Mouse (Mus musculus): Measurements from ENCODE around the gene Vash1. TPM values are rescaled to one million over a fixed set of nuclear protein-coding genes. Genes with fewer than 3 reads are reported as not detected.

The Vash1 gene
- polyA plus RNA-seq, 1 experiment from 2014 or later, result 6.8 TPM

GRCm38 (mm10) chr12:86687445-86687955, 9.0 kb downstream of the Vash1 start:
- Histone ChIP-seq H3K36me3 (ENCODE audit: control insufficient read depth, insufficient read depth, low read length) (no peaks in the 10 kb centered on the region), H3K4me2 (ENCODE audit: low read depth, low read length) (no peak overlapping the region), H3K9ac (ENCODE audit: low read length) (no peak overlapping the region), H3K4me1 (ENCODE audit: control insufficient read depth, insufficient read depth, low read length) (peaks cover 1% of the 10 kb centered on the region), H3K27me3 (ENCODE audit: control insufficient read depth, insufficient read depth, low read length) (no peaks in the 10 kb centered on the region), H3K4me3 (replicated peaks; ENCODE audit: low read length) (no peak overlapping the region), H3K9me3 (replicated peaks; ENCODE audit: control insufficient read depth, low read length) (no peaks in the 10 kb centered on the region), H3K27ac (ENCODE audit: low read length) (peak overlapping the region; percentile 16; the same call in 1 of the 2 replicates)
- no peak for ATAC-seq (ENCODE audit: insufficient read depth, low FRiP score)
- 66% methylated on average over 4 of the region's 4 CpGs for WGBS

GRCm38 (mm10) chr12:86687971-86688573, 9.6 kb downstream of the Vash1 start:
- Histone ChIP-seq H3K36me3 (ENCODE audit: control insufficient read depth, insufficient read depth, low read length) (no peaks in the 10 kb centered on the region), H3K4me1 (ENCODE audit: control insufficient read depth, insufficient read depth, low read length) (peaks cover 7% of the 10 kb centered on the region), H3K9ac (ENCODE audit: low read length) (no peak overlapping the region), H3K9me3 (replicated peaks; ENCODE audit: control insufficient read depth, low read length) (no peaks in the 10 kb centered on the region), H3K4me3 (replicated peaks; ENCODE audit: low read length) (no peak overlapping the region), H3K27ac (ENCODE audit: low read length) (no peak overlapping the region), H3K27me3 (ENCODE audit: control insufficient read depth, insufficient read depth, low read length) (no peaks in the 10 kb centered on the region), H3K4me2 (ENCODE audit: low read depth, low read length) (no peak overlapping the region)
- 77% methylated on average over 4 of the region's 4 CpGs for WGBS
- 0 out of 2 replicates have a peak, but pooled peaks have one; percentile 24 for ATAC-seq (ENCODE audit: insufficient read depth, low FRiP score)

GRCm38 (mm10) chr12:86688917-86689316, 10.4 kb downstream of the Vash1 start:
- no peak for ATAC-seq (ENCODE audit: insufficient read depth, low FRiP score)
- no peaks in the 10 kb centered on the region for H3K27me3 ChIP-seq (ENCODE audit: control insufficient read depth, insufficient read depth, low read length)
- no peak overlapping the region for H3K27ac ChIP-seq (ENCODE audit: low read length)
- H3K4me3 ChIP-seq (replicated peaks; ENCODE audit: low read length), result no peak overlapping the region
- H3K4me1 ChIP-seq (ENCODE audit: control insufficient read depth, insufficient read depth, low read length), result peaks cover 8% of the 10 kb centered on the region
- H3K36me3 ChIP-seq (ENCODE audit: control insufficient read depth, insufficient read depth, low read length), result no peaks in the 10 kb centered on the region
- 95% methylated on average over 27 of the region's 27 CpGs for WGBS
- no peak overlapping the region for H3K9ac ChIP-seq (ENCODE audit: low read length)
- H3K9me3 ChIP-seq (replicated peaks; ENCODE audit: control insufficient read depth, low read length), result no peaks in the 10 kb centered on the region
- H3K4me2 ChIP-seq (ENCODE audit: low read depth, low read length), result no peak overlapping the region

- Histone ChIP-seq H3K4me1 (ENCODE audit: control insufficient read depth, insufficient read depth, low read length) (peaks cover 8% of the 10 kb centered on the region), H3K9me3 (replicated peaks; ENCODE audit: control insufficient read depth, low read length) (no peaks in the 10 kb centered on the region), H3K4me3 (replicated peaks; ENCODE audit: low read length) (no peak overlapping the region), H3K27me3 (ENCODE audit: control insufficient read depth, insufficient read depth, low read length) (no peaks in the 10 kb centered on the region), H3K9ac (ENCODE audit: low read length) (no peak overlapping the region), H3K27ac (ENCODE audit: low read length) (no peak overlapping the region), H3K4me2 (ENCODE audit: low read depth, low read length) (no peak overlapping the region), H3K36me3 (ENCODE audit: control insufficient read depth, insufficient read depth, low read length) (no peaks in the 10 kb centered on the region)
- 79% methylated on average over 12 of the region's 12 CpGs for WGBS
- no peak for ATAC-seq (ENCODE audit: insufficient read depth, low FRiP score)
Observed at GRCm38 (mm10) chr12:86690700-86691485, 12.4 kb downstream of the Vash1 start.

GRCm38 (mm10) chr12:86692471-86693356, 14.2 kb downstream of the Vash1 start:
- H3K9me3 ChIP-seq (replicated peaks; ENCODE audit: control insufficient read depth, low read length), result no peaks in the 10 kb centered on the region
- ATAC-seq (ENCODE audit: insufficient read depth, low FRiP score), result no peak
- no peak overlapping the region for H3K9ac ChIP-seq (ENCODE audit: low read length)
- H3K4me1 ChIP-seq (ENCODE audit: control insufficient read depth, insufficient read depth, low read length), result peaks cover 8% of the 10 kb centered on the region
- 0 out of 2 replicates have a peak overlapping the region, but pooled peaks have one; percentile 17 for H3K27ac ChIP-seq (ENCODE audit: low read length)
- no peaks in the 10 kb centered on the region for H3K36me3 ChIP-seq (ENCODE audit: control insufficient read depth, insufficient read depth, low read length)
- WGBS, result 52% methylated on average over 5 of the region's 5 CpGs
- no peaks in the 10 kb centered on the region for H3K27me3 ChIP-seq (ENCODE audit: control insufficient read depth, insufficient read depth, low read length)
- H3K4me2 ChIP-seq (ENCODE audit: low read depth, low read length), result no peak overlapping the region
- no peak overlapping the region for H3K4me3 ChIP-seq (replicated peaks; ENCODE audit: low read length)

GRCm38 (mm10) chr12:86693389-86693788, 14.9 kb downstream of the Vash1 start:
- Histone ChIP-seq H3K27me3 (ENCODE audit: control insufficient read depth, insufficient read depth, low read length) (no peaks in the 10 kb centered on the region), H3K4me1 (ENCODE audit: control insufficient read depth, insufficient read depth, low read length) (peaks cover 8% of the 10 kb centered on the region), H3K4me3 (replicated peaks; ENCODE audit: low read length) (no peak overlapping the region), H3K27ac (ENCODE audit: low read length) (no peak overlapping the region), H3K9ac (ENCODE audit: low read length) (no peak overlapping the region), H3K36me3 (ENCODE audit: control insufficient read depth, insufficient read depth, low read length) (no peaks in the 10 kb centered on the region), H3K4me2 (ENCODE audit: low read depth, low read length) (no peak overlapping the region), H3K9me3 (replicated peaks; ENCODE audit: control insufficient read depth, low read length) (no peaks in the 10 kb centered on the region)
- ATAC-seq (ENCODE audit: insufficient read depth, low FRiP score), result no peak

GRCm38 (mm10) chr12:86694441-86694840, 15.9 kb downstream of the Vash1 start:
- H3K27ac ChIP-seq (ENCODE audit: low read length), result no peak overlapping the region
- H3K27me3 ChIP-seq (ENCODE audit: control insufficient read depth, insufficient read depth, low read length), result no peaks in the 10 kb centered on the region
- H3K4me1 ChIP-seq (ENCODE audit: control insufficient read depth, insufficient read depth, low read length), result peaks cover 8% of the 10 kb centered on the region
- H3K4me2 ChIP-seq (ENCODE audit: low read depth, low read length), result no peak overlapping the region
- no peak overlapping the region for H3K9ac ChIP-seq (ENCODE audit: low read length)
- 92% methylated on average over 1 of the region's 1 CpGs for WGBS
- no peaks in the 10 kb centered on the region for H3K36me3 ChIP-seq (ENCODE audit: control insufficient read depth, insufficient read depth, low read length)
- no peaks in the 10 kb centered on the region for H3K9me3 ChIP-seq (replicated peaks; ENCODE audit: control insufficient read depth, low read length)
- ATAC-seq (ENCODE audit: insufficient read depth, low FRiP score), result no peak
- no peak overlapping the region for H3K4me3 ChIP-seq (replicated peaks; ENCODE audit: low read length)

GRCm38 (mm10) chr12:86697996-86698395, 19.5 kb downstream of the Vash1 start:
- H3K9ac ChIP-seq (ENCODE audit: low read length), result no peak overlapping the region
- WGBS, result 56% methylated on average over 2 of the region's 2 CpGs
- no peaks in the 10 kb centered on the region for H3K27me3 ChIP-seq (ENCODE audit: control insufficient read depth, insufficient read depth, low read length)
- no peaks in the 10 kb centered on the region for H3K36me3 ChIP-seq (ENCODE audit: control insufficient read depth, insufficient read depth, low read length)
- H3K27ac ChIP-seq (ENCODE audit: low read length), result no peak overlapping the region
- no peak for ATAC-seq (ENCODE audit: insufficient read depth, low FRiP score)
- no peaks in the 10 kb centered on the region for H3K9me3 ChIP-seq (replicated peaks; ENCODE audit: control insufficient read depth, low read length)
- H3K4me2 ChIP-seq (ENCODE audit: low read depth, low read length), result no peak overlapping the region
- no peak overlapping the region for H3K4me3 ChIP-seq (replicated peaks; ENCODE audit: low read length)
- H3K4me1 ChIP-seq (ENCODE audit: control insufficient read depth, insufficient read depth, low read length), result peaks cover 8% of the 10 kb centered on the region
